Mouse (Mus musculus): Measurements from ENCODE around the gene Prn. TPM values are rescaled to one million over a fixed set of nuclear protein-coding genes. Genes with fewer than 3 reads are reported as not detected.

Prn gene
- polyA plus RNA-seq, 1 experiment from 2014 or later, result not detected

DNA sequence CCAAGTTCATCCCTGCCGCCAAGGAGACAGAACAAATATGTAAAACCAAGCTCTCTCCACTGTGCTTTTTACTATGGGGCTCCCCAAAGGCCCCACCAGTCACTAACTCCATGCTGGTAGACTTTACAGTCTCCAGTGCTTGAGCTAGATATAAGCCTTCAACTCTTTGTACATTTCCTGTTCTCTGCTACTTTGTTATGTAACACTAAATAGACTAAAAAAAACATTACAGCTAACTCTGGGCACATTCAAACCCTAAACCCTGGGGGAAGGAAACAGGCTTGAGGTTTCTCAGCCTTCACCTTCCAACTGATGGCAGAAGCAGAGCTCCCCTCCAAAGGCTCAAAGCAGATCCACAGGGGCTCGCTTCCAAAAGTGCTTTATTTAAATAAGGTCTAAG, 82.7 kb downstream of the Prn start:
- TF ChIP-seq CTCF (IDR thresholded peaks at IDR 0.05), result no peak
- DNase-seq (ENCODE audit: low read depth, low spot score), result no peak
- CTCF ChIA-PET, result interaction anchor here (1.2 to 1.5 kb wide), 2 partner anchors 119 to 120 kb away, joined by 3 to 4 read pairs; no protein-coding TSS in a partner anchor
- POLR2A ChIA-PET, result interaction anchor here (0.7 kb wide), 1 partner anchor 34 kb away, joined by 3 read pairs; no protein-coding TSS in a partner anchor
- ATAC-seq, result no peak
- H3K27me3 ChIP-seq, result no peaks in the 10 kb centered on the region
- in situ Hi-C loops (cut with MboI; ENCODE audit: low pct_unique_long_range_greater_than_20kb), result no loop called here

DNA sequence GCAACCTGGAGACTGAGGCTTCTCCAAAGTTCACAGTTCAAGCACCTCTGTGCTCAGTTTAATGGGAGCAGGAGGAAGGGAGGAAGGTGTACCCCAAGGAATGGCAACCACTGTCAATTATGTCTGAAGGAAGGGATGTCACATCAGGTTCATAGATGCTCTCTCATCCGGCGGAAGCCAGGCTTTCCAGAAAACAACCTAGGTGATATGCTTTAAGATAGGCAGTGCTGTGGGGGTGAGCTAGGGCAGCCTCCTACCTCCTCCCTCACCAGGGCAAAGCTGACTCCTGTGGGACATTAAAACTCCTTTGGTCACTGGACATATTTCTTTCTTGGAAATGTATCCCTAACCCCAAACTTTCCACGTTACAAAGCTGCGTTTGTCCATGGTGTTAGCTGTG, 83.4 kb downstream of the Prn start:
- DNase-seq (ENCODE audit: low read depth, low spot score) (no peak), ATAC-seq (no peak)
- H3K27me3 ChIP-seq, result no peaks in the 10 kb centered on the region
- in situ Hi-C loops (cut with MboI; ENCODE audit: low pct_unique_long_range_greater_than_20kb), result no loop called here
- ChIA-PET CTCF (interaction anchor here (0.7 to 1.5 kb wide), 3 partner anchors 10 to 120 kb away, joined by 3 to 4 read pairs (median 3); no protein-coding TSS in a partner anchor), POLR2A (interaction anchor here (0.7 kb wide), 1 partner anchor 21 kb away, joined by 5 read pairs; no protein-coding TSS in a partner anchor)
- no peak for TF ChIP-seq CTCF (IDR thresholded peaks at IDR 0.05)

DNA sequence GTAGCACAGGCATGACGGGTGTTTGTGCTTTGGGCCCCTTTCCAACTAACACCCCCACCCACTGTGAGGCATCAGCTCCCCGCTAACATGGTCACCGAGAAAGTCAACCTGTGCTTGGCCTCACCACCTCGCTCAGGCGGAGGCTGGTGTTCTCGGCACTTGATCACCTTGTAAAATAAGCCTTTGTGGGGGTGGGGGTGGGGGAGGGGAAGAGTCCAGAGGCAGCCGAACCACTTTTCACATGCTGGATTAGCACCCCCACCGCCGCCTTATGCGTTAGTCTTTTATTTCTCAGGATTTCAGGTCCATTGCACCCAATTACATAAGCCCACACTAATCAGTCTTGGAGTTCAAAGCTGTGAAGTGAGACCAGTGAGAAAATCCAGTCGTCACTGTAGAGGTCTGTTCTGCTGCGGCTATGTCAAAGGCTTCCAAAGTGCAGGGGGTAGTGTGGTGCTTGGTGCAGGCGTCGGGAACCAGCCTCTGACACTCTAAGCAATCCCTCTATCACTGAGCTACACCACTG, 83.9 kb downstream of the Prn start:
- TF ChIP-seq CTCF (IDR thresholded peaks at IDR 0.05), result no peak
- H3K27me3 ChIP-seq, result no peaks in the 10 kb centered on the region
- POLR2A ChIA-PET, result interaction anchor here (0.6 to 0.7 kb wide), 2 partner anchors 20 to 75 kb away, joined by 3 to 5 read pairs; no protein-coding TSS in a partner anchor
- CTCF ChIA-PET, result interaction anchor here (0.7 to 1.8 kb wide), 2 partner anchors 10 to 11 kb away, joined by 3 to 7 read pairs; no protein-coding TSS in a partner anchor
- DNase-seq (ENCODE audit: low read depth, low spot score), result no peak
- in situ Hi-C loops (cut with MboI; ENCODE audit: low pct_unique_long_range_greater_than_20kb), result no loop called here
- peak; percentile 45 for ATAC-seq

GRCm38 (mm10) chr2:131994971-131995370, 85.2 kb downstream of the Prn start:
- ATAC-seq (no peak), DNase-seq (ENCODE audit: low read depth, low spot score) (no peak)
- in situ Hi-C loops (cut with MboI; ENCODE audit: low pct_unique_long_range_greater_than_20kb), result no loop called here
- ChIA-PET CTCF (interaction anchor here (1.4 to 1.8 kb wide), 2 partner anchors 10 to 13 kb away, joined by 4 to 7 read pairs; no protein-coding TSS in a partner anchor), POLR2A (interaction anchor here (0.5 to 1.0 kb wide), 3 partner anchors 17 to 97 kb away, joined by 3 to 5 read pairs (median 4); no protein-coding TSS in a partner anchor)
- H3K27me3 ChIP-seq, result no peaks in the 10 kb centered on the region
- TF ChIP-seq CTCF (IDR thresholded peaks at IDR 0.05), result no peak

DNA sequence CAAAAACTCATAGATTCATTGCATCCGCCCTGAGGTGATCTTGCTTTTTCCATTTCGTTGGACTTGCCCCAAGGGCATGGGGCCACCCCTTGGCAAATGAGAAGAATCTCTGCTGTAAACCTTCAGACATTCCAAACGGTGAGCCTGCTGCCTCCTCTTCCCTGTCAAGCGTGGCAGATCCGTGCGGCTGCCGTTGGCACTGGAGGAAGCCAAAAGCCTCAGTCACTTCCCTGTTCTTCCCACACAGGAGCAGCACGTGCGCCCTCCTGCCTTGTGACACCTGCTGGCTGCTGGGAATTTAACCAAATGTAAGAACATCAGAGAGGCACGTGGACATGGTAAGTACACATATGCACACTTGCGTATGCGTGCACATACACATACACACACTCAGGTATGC, 86.0 kb downstream of the Prn start:
- H3K27me3 ChIP-seq, result no peaks in the 10 kb centered on the region
- ATAC-seq (no peak), DNase-seq (ENCODE audit: low read depth, low spot score) (no peak)
- POLR2A ChIA-PET, result no interaction called here
- in situ Hi-C loops (cut with MboI; ENCODE audit: low pct_unique_long_range_greater_than_20kb), result no loop called here
- no peak for TF ChIP-seq CTCF (IDR thresholded peaks at IDR 0.05)
- CTCF ChIA-PET, result interaction anchor here (1.4 kb wide), 1 partner anchor 13 kb away, joined by 4 read pairs; no protein-coding TSS in a partner anchor

DNA sequence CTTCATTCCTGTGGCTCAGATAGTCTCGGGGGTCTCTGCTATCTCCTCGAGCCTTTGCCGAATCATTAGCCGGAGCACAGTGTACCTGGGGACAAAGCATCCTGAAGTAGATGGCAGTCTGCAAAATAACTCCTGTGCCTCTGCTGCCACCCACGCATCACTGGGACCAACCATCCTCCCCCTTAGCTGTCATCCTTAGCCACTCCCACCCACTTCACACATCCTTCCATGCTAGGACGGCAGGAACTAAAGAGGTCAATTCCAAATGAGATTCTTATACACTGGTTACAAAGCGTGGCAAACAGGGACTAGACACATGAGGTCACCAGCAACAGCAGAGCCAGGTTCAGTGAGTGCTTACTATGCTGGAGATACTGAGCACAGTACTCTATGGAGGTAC, 86.6 kb downstream of the Prn start:
- H3K27me3 ChIP-seq, result no peaks in the 10 kb centered on the region
- POLR2A ChIA-PET, result no interaction called here
- TF ChIP-seq CTCF (IDR thresholded peaks at IDR 0.05), result no peak
- DNase-seq (ENCODE audit: low read depth, low spot score) (no peak), ATAC-seq (no peak)
- in situ Hi-C loops (cut with MboI; ENCODE audit: low pct_unique_long_range_greater_than_20kb), result no loop called here
- CTCF ChIA-PET, result interaction anchor here (2.0 kb wide), 1 partner anchor 14 kb away, joined by 7 read pairs; no protein-coding TSS in a partner anchor

DNA sequence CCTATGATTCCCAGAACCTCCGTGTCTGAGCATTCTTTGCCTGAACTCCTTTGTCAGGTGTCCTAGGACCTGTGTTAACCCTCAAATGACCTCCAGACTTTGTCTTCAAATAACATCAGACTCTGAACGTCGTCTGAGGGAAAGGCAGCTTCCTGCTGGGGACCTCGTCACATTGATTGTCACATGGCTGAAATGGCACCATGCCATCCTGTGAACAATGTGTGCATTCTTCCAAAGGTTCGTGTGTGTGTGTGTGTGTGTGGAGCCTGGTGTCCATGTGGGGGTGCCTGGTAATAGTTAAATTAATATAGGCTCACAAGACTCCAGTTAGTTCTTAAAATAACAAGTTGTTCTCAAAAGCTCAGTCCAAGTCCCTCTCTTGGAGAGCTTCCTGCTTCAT, 87.6 kb downstream of the Prn start:
- CTCF ChIA-PET, result interaction anchor here (2.0 kb wide), 1 partner anchor 15 kb away, joined by 7 read pairs; no protein-coding TSS in a partner anchor
- no peak for ATAC-seq
- in situ Hi-C loops (cut with MboI; ENCODE audit: low pct_unique_long_range_greater_than_20kb), result no loop called here

GRCm38 (mm10) chr2:132001696-132002334, 92.1 kb downstream of the Prn start:
- no peak for ATAC-seq
- H3K27me3 ChIP-seq, result no peaks in the 10 kb centered on the region
- DNase-seq (ENCODE audit: low read depth, low spot score), result no peak
- no peak for TF ChIP-seq CTCF (IDR thresholded peaks at IDR 0.05)
- ChIA-PET CTCF (interaction anchor here (1.0 kb wide), 1 partner anchor 78 kb away, joined by 3 read pairs; no protein-coding TSS in a partner anchor), POLR2A (no interaction called here)
- in situ Hi-C loops (cut with MboI; ENCODE audit: low pct_unique_long_range_greater_than_20kb), result no loop called here

More for the DNA sequence above, 87.6 kb downstream of the Prn start:
- DNase-seq (ENCODE audit: low read depth, low spot score), result no peak
- POLR2A ChIA-PET, result no interaction called here
- TF ChIP-seq CTCF (IDR thresholded peaks at IDR 0.05), result no peak
- no peaks in the 10 kb centered on the region for H3K27me3 ChIP-seq

- H3K27me3 ChIP-seq, result no peaks in the 10 kb centered on the region
- in situ Hi-C loops (cut with MboI; ENCODE audit: low pct_unique_long_range_greater_than_20kb), result no loop called here
- DNase-seq (ENCODE audit: low read depth, low spot score) (no peak), ATAC-seq (no peak)
- ChIA-PET POLR2A (no interaction called here), CTCF (interaction anchor here (2.0 kb wide), 1 partner anchor 10 kb away, joined by 7 read pairs; no protein-coding TSS in a partner anchor)
- TF ChIP-seq CTCF (IDR thresholded peaks at IDR 0.05), result no peak
Measured at GRCm38 (mm10) chr2:132003916-132004315, 94.2 kb downstream of the Prn start.

GRCm38 (mm10) chr2:132004495-132005136, 94.9 kb downstream of the Prn start:
- CTCF ChIA-PET, result interaction anchor here (2.0 kb wide), 1 partner anchor 10 kb away, joined by 7 read pairs; no protein-coding TSS in a partner anchor
- POLR2A ChIA-PET, result no interaction called here
- no peaks in the 10 kb centered on the region for H3K27me3 ChIP-seq
- TF ChIP-seq CTCF (IDR thresholded peaks at IDR 0.05), result no peak
- no peak for DNase-seq (ENCODE audit: low read depth, low spot score)
- no peak for ATAC-seq
- in situ Hi-C loops (cut with MboI; ENCODE audit: low pct_unique_long_range_greater_than_20kb), result no loop called here

All from Patski (cell line).